ENCODE assay signal across 8 mouse cellular contexts in the genomic region with DNA sequence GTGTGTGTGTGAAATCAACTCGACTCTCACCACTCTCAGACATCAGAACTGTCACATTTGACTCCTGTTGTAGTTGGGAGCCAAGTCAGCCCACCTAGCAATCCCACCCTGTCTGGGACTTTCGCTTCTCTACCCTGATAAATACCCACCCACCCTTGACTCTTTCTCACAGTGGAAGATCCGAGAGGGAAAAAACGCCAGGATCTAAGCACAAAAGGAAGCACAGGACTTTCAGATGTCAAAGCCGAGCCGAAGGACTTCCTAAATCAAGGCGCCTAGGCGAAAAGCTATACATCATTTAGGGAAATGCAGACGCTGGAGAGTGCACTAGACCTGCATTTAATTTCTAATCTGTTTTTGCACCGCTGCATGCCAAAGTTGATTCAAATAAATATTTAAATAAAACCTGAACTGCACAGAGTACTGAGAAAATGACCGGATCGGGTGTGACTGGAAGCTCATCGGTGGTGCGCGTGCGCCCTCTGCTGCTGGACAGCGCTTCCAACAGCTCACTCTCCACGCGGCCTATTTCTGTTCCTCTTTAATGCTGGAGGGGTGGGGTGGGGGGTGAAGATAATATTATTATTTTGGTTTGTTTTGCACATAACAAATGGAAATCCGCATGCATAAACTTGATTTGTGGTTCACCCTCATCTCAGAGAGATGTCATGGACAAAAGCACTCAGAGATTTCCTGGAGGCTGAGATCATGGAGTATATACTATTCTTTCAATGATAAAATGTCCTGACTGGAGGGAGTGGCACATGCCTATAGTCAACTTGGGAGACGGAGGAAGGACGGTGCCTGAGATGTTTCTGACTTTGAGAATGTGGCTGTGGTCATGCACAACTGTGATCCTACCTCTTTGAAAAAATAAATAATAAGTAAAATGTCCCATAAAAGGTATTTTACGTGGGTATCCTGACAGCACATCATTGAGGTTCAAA. TPM values are rescaled to one million over a fixed set of nuclear protein-coding genes. Genes with fewer than 3 reads are reported as not detected.
DNase-seq lines count a peak whose midpoint lies in the region; ATAC-seq and TF ChIP-seq lines count a peak whose summit lies in the region.

No protein-coding gene starts in this region.

- H3K27me3 ChIP-seq in MEL (ENCODE audit: control insufficient read depth in 1 of 2, insufficient read depth in 2 of 2, low read length in 2 of 2), result no peaks in the 10 kb centered on the region
- no peaks in the 10 kb centered on the region for H3K27me3 ChIP-seq in forebrain, postnatal 0 days (ENCODE audit: insufficient read depth, low read length)
- H3K27me3 ChIP-seq in lung, embryonic 16.5 days (ENCODE audit: control insufficient read depth, insufficient read depth, low read depth, low read length), result no peaks in the 10 kb centered on the region

- H3K79me2 ChIP-seq in MEL (ENCODE audit: control insufficient read depth, insufficient read depth, low read length, poor library complexity), result no peaks in the 10 kb centered on the region

- H3K36me3 ChIP-seq in MEL (ENCODE audit: control insufficient read depth in 1 of 2, insufficient read depth in 2 of 2, low read length in 2 of 2), result no peaks in the 10 kb centered on the region
- no peaks in the 10 kb centered on the region for H3K36me3 ChIP-seq in forebrain, postnatal 0 days (ENCODE audit: insufficient read depth)
- no peaks in the 10 kb centered on the region for H3K36me3 ChIP-seq in lung, embryonic 16.5 days (ENCODE audit: control insufficient read depth, insufficient read depth, low read length)

- DNase-seq in MEL (ENCODE audit: low read depth, low spot score), result peak; percentile 76
- peak; percentile 67 to 84 for DNase-seq in cerebellum, adult 18-20 months
- DNase-seq in forebrain, postnatal 0 days, result peak; percentile 87
- DNase-seq in layer of hippocampus, adult 9-10 months (ENCODE audit: low spot score), result peak; percentile 72
- DNase-seq in ovary, postnatal 10 days (ENCODE audit: low spot score), result peak; percentile 29
- DNase-seq in thymus, postnatal 25 days, result peak; percentile 51

- no peaks in the 10 kb centered on the region; a peak in 1 of 4 replicates for H3K4me1 ChIP-seq in MEL (ENCODE audit: control insufficient read depth in 1 of 2, insufficient read depth in 2 of 2, low read length in 2 of 2)
- no peaks in the 10 kb centered on the region for H3K4me1 ChIP-seq in forebrain, postnatal 0 days (ENCODE audit: insufficient read depth)
- no peaks in the 10 kb centered on the region for H3K4me1 ChIP-seq in lung, embryonic 16.5 days (replicated peaks; ENCODE audit: control insufficient read depth, insufficient read depth, low read length)

- ATAC-seq in forebrain, postnatal 0 days, result peak; percentile 83
- peak; percentile 93 to 96 for ATAC-seq in hematopoietic stem cell, adult 5-6 weeks (replicated peaks in 1 of 2; ENCODE audit: insufficient read depth in 1 of 2, low FRiP score in 2 of 2, low TSS enrichment in 1 of 2, low read depth in 1 of 2, poor library complexity in 2 of 2, severe bottlenecking in 2 of 2)
- peak; percentile 78 for ATAC-seq in lung, embryonic 16.5 days (ENCODE audit: low read depth)

- H3K4me3 ChIP-seq in MEL (ENCODE audit: control insufficient read depth in 1 of 2, insufficient read depth in 1 of 2, low read depth in 2 of 2, low read length in 2 of 2), result no peak overlapping the region
- 0 out of 2 replicates have a peak overlapping the region, but pooled peaks have one; percentile 18 for H3K4me3 ChIP-seq in forebrain, postnatal 0 days (ENCODE audit: low read depth, low read length)
- H3K4me3 ChIP-seq in lung, embryonic 16.5 days (ENCODE audit: low read length), result peak overlapping the region; percentile 34

- no peak for TF ChIP-seq EP300 in MEL (IDR thresholded peaks at IDR 0.05; ENCODE audit: low read depth in 1 of 2, low read length in 2 of 2)

- WGBS in forebrain, postnatal 0 days, result 23% methylated on average over 23 of the region's 23 CpGs
- 17% methylated on average over 23 of the region's 23 CpGs for WGBS in lung, embryonic 16.5 days

- TF ChIP-seq CTCF in MEL (IDR thresholded peaks at IDR 0.05 in 2 of 3, conservative IDR thresholded peaks at IDR 0.05 in 1 of 3; ENCODE audit: control insufficient read depth in 1 of 3, insufficient read depth in 1 of 3, low read depth in 2 of 3, low read length in 3 of 3, poor library complexity in 1 of 3, severe bottlenecking in 1 of 3), result peak; percentile 66 to 91 (median 88)
- TF ChIP-seq CTCF in forebrain, postnatal 0 days (IDR thresholded peaks at IDR 0.05; ENCODE audit: low read depth), result peak; percentile 90

- no peaks in the 10 kb centered on the region for H3K9me3 ChIP-seq in MEL (replicated peaks; ENCODE audit: insufficient read depth, low read length)
- H3K9me3 ChIP-seq in forebrain, postnatal 0 days (ENCODE audit: low read length), result no peaks in the 10 kb centered on the region
- H3K9me3 ChIP-seq in lung, embryonic 16.5 days (ENCODE audit: control insufficient read depth, low read length), result no peaks in the 10 kb centered on the region

- no peak for TF ChIP-seq POLR2A in MEL (IDR thresholded peaks at IDR 0.05; ENCODE audit: control insufficient read depth in 1 of 2, insufficient read depth in 1 of 2, low read depth in 1 of 2, low read length in 2 of 2, poor library complexity in 1 of 2)

- H3K9ac ChIP-seq in MEL (ENCODE audit: control insufficient read depth, low read depth, low read length, poor library complexity, severe bottlenecking), result no peak overlapping the region
- H3K9ac ChIP-seq in forebrain, postnatal 0 days, result 0 out of 2 replicates have a peak overlapping the region, but pooled peaks have one; percentile 22
- H3K9ac ChIP-seq in lung, embryonic 16.5 days (ENCODE audit: low read length), result peak overlapping the region; percentile 46

- H3K27ac ChIP-seq in MEL (ENCODE audit: control insufficient read depth, low read depth, low read length), result no peak overlapping the region
- no peak overlapping the region for H3K27ac ChIP-seq in forebrain, postnatal 0 days (ENCODE audit: low read depth, low read length)
- H3K27ac ChIP-seq in lung, embryonic 16.5 days (ENCODE audit: low read length), result no peak overlapping the region

- TF ChIP-seq RAD21 in MEL (IDR thresholded peaks at IDR 0.05; ENCODE audit: low read depth, low read length), result peak; percentile 82

- H3K4me2 ChIP-seq in forebrain, postnatal 0 days (ENCODE audit: low read depth), result peak overlapping the region; percentile 42
- peak overlapping the region; percentile 52 for H3K4me2 ChIP-seq in lung, embryonic 16.5 days (ENCODE audit: low read depth, low read length)

TF ChIP-seq in MEL, 35 proteins besides CTCF, POLR2A, EP300 and RAD21:
- TF ChIP-seq CHD2 (IDR thresholded peaks at IDR 0.05; ENCODE audit: low read length), result no peak
- TF ChIP-seq NRF1 (IDR thresholded peaks at IDR 0.05; ENCODE audit: insufficient read depth, low read depth, low read length, poor library complexity, severe bottlenecking), result 0 out of 2 replicates have a peak, but pooled peaks have one; percentile 22
- no peak for TF ChIP-seq BHLHE40 (IDR thresholded peaks at IDR 0.05; ENCODE audit: borderline replicate concordance, low read depth, low read length)
- TF ChIP-seq TBP (IDR thresholded peaks at IDR 0.05; ENCODE audit: low read depth, low read length), result no peak
- TF ChIP-seq ELF1 (IDR thresholded peaks at IDR 0.05; ENCODE audit: low read depth, low read length), result no peak
- no peak for TF ChIP-seq HCFC1 (IDR thresholded peaks at IDR 0.05; ENCODE audit: low read depth, low read length)
- 0 out of 2 replicates have a peak, but pooled peaks have one; percentile 41 for TF ChIP-seq MXI1 (IDR thresholded peaks at IDR 0.05; ENCODE audit: low read depth, low read length)
- TF ChIP-seq ZC3H11A (IDR thresholded peaks at IDR 0.05; ENCODE audit: low read depth, low read length), result peak; percentile 13; the same call in 1 of the 2 replicates
- no peak for TF ChIP-seq KAT2A (conservative IDR thresholded peaks at IDR 0.05; ENCODE audit: low read depth, low read length)
- no peak for TF ChIP-seq SIN3A (IDR thresholded peaks at IDR 0.05; ENCODE audit: low read length)
- no peak for TF ChIP-seq TCF12 (IDR thresholded peaks at IDR 0.05; ENCODE audit: low read depth, low read length)
- TF ChIP-seq ZNF384 (IDR thresholded peaks at IDR 0.05; ENCODE audit: low read depth, low read length), result no peak
- no peak for TF ChIP-seq USF1 (IDR thresholded peaks at IDR 0.05; ENCODE audit: low read depth, low read length)
- TF ChIP-seq RCOR1 (IDR thresholded peaks at IDR 0.05; ENCODE audit: low read depth, low read length), result no peak
- TF ChIP-seq GABPA (IDR thresholded peaks at IDR 0.05; ENCODE audit: low read depth, low read length), result no peak
- TF ChIP-seq JUND (IDR thresholded peaks at IDR 0.05; ENCODE audit: low read depth, low read length), result no peak
- TF ChIP-seq ETS1 (IDR thresholded peaks at IDR 0.05; ENCODE audit: low read depth, low read length), result no peak
- TF ChIP-seq SMC3 (IDR thresholded peaks at IDR 0.05; ENCODE audit: low read depth, low read length), result peak; percentile 66
- TF ChIP-seq ZKSCAN1 (IDR thresholded peaks at IDR 0.05; ENCODE audit: low read depth, low read length), result no peak
- TF ChIP-seq MAX (IDR thresholded peaks at IDR 0.05; ENCODE audit: low read length), result peak; percentile 60; the same call in 1 of the 2 replicates
- TF ChIP-seq CHD1 (IDR thresholded peaks at IDR 0.05; ENCODE audit: low read depth, low read length), result no peak
- TF ChIP-seq MYC (IDR thresholded peaks at IDR 0.05; ENCODE audit: low read depth, low read length), result peak; percentile 78
- TF ChIP-seq MAZ (IDR thresholded peaks at IDR 0.05; ENCODE audit: low read depth, low read length), result no peak
TF ChIP-seq in MEL: peak in this region for 6.

RNA-seq across cellular contexts. Expression of gene Atp23, which starts 31.5 kb away (rescaled TPM):
- total RNA-seq in MEL (2012; rRNA removed), result 23.0 and 23.9 TPM in 2 replicates
- polyA plus RNA-seq in MEL (2012; ENCODE audit: insufficient read depth in 1 of 2, insufficient read length in 2 of 2, low read depth in 1 of 2, low replicate concordance in 2 of 2, missing spikeins in 1 of 2), result 10 to 100 TPM in 1 of 2 experiments, not detected in 1; 26.1 TPM
- total RNA-seq in forebrain, postnatal 0 days (2014; rRNA removed), result 11.8 and 13.7 TPM in 2 replicates
- polyA plus RNA-seq in forebrain, postnatal 0 days (2015; fragmentation: Nextera tagmentation; extraction: Ambion mirVana), result 14.6 and 16.7 TPM in 2 replicates
- 7.9 and 16.9 TPM in 2 replicates for total RNA-seq in hematopoietic stem cell, adult 5-6 weeks (2017)
- polyA plus RNA-seq in lung, embryonic 16.5 days (2015; fragmentation: Nextera tagmentation; extraction: Ambion mirVana), result 13.8 and 14.0 TPM in 2 replicates

Comparison
In these comparisons a context has a peak if more than half of its experiments do, and no peak if none do; other contexts are left out.
1. DNase-seq: peak in every context shown above with its lines; median percentile 87 in forebrain, postnatal 0 days; 76 in MEL; 76 in cerebellum, adult 18-20 months; 72 in layer of hippocampus, adult 9-10 months; 51 in thymus, postnatal 25 days; 29 in ovary, postnatal 10 days.
2. H3K4me3 ChIP-seq: peak in forebrain, postnatal 0 days (single experiment) and lung, embryonic 16.5 days (single experiment); none in MEL (0 of 2).
3. Peak in every context shown above with its lines, with median percentiles within 50 percentile points of each other: ATAC-seq.